Mouse (Mus musculus): ENCODE measurements around the gene Hectd3.

DNA sequence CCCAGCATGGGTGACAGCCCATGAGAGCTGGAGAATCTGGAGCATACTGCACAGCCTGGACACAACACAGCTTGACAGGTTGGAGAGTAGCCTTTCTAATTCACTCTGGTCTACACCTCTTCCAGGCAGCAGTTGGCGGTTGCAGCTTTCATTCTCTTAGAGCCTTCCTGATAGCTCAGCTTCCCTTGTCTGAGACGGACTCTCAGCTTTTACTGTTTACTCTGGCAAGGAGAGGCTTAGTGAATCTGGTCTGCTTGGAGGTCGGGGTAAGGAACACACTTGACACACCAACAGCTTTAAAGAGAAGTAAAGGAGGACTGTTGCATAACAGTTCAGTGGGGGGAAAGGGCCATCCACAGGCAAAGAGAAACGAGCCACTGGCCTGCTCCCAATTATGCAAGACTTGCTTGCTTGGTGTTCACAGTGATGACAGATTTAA, 46.2 kb downstream of the Hectd3 start:
- no peak for TF ChIP-seq EP300 (IDR thresholded peaks at IDR 0.05; ENCODE audit: low read depth)
- no peak for TF ChIP-seq CTCF (IDR thresholded peaks at IDR 0.05; ENCODE audit: low read depth)
